Mouse (Mus musculus) hindbrain, embryonic 14.5 days (tissue): Measurements from ENCODE around the gene Frrs1l. TPM values are rescaled to one million over a fixed set of nuclear protein-coding genes. Genes with fewer than 3 reads are reported as not detected.

ENCODE experiments used
- ATAC-seq: fragments of 200-750 bp; cut with Nextera tagmentation; 2 replicates; pipeline ENCODE4 v1.8.0; 2017; ENCODE audit warnings: moderate number of reproducible peaks, mild to moderate bottlenecking, moderate TSS enrichment, moderate library complexity; ENCODE audit not compliant: low FRiP score
- DNase-seq: peaks from one replicate; pipeline ENCODE4 v3.0.0-alpha.2; 2015; ENCODE audit warnings: low spot score
- H3K27ac ChIP-seq: fragments of 300-500 bp; sonication (generic); 2 replicates; pipeline ENCODE4 v1.5.1; 2014; ENCODE audit warnings: mild to moderate bottlenecking, moderate library complexity
- H3K27me3 ChIP-seq: fragments of 300-500 bp; sonication (generic); 2 replicates; pipeline ENCODE4 v1.6.1; 2014; ENCODE audit warnings: mild to moderate bottlenecking, low read length, mixed read lengths; ENCODE audit not compliant: control insufficient read depth, insufficient read depth
- H3K36me3 ChIP-seq: fragments of 300-500 bp; sonication (generic); replicated peaks from 2 replicates; pipeline ENCODE4 v1.6.1; 2014; ENCODE audit not compliant: control insufficient read depth, insufficient read depth
- H3K4me1 ChIP-seq: fragments of 300-500 bp; sonication (generic); replicated peaks from 2 replicates; pipeline ENCODE4 v1.6.1; 2014; ENCODE audit warnings: antibody characterized with exemption, low read length, mixed read lengths; ENCODE audit not compliant: control insufficient read depth, insufficient read depth
- H3K4me2 ChIP-seq: fragments of 300-500 bp; sonication (generic); replicated peaks from 2 replicates; pipeline ENCODE4 v1.6.1; 2014; ENCODE audit warnings: mild to moderate bottlenecking, moderate library complexity
- H3K4me3 ChIP-seq: fragments of 300-500 bp; sonication (generic); replicated peaks from 2 replicates; pipeline ENCODE4 v1.5.1; 2014; ENCODE audit warnings: mild to moderate bottlenecking, low read length
- H3K9ac ChIP-seq: fragments of 300-500 bp; sonication (generic); 2 replicates; pipeline ENCODE4 v1.6.1; 2014
- H3K9me3 ChIP-seq: fragments of 300-500 bp; sonication (generic); 2 replicates; pipeline ENCODE4 v1.6.1; 2016; ENCODE audit warnings: low read length; ENCODE audit not compliant: control insufficient read depth
- WGBS: fragments of 180-500 bp; shearing (Covaris S2); extraction: QIAGEN DNeasy Blood & Tissue Kit; methylation state at CpG from one replicate; pipeline ENCODE4 v1.1.7; 2014; 5-methylcytosine and 5-hydroxymethylcytosine counted together
- polyA plus RNA-seq: library from polyadenylated mRNA; unstranded; fragments of >200 nt; fragmentation: Nextera tagmentation; extraction: Ambion mirVana; gene quantifications from 2 replicates; pipeline ENCODE4 v1.2.1, GENCODE M21; 2014

Frrs1l gene
- polyA plus RNA-seq, 1 experiment from 2014 or later, result 34.2 TPM

DNA sequence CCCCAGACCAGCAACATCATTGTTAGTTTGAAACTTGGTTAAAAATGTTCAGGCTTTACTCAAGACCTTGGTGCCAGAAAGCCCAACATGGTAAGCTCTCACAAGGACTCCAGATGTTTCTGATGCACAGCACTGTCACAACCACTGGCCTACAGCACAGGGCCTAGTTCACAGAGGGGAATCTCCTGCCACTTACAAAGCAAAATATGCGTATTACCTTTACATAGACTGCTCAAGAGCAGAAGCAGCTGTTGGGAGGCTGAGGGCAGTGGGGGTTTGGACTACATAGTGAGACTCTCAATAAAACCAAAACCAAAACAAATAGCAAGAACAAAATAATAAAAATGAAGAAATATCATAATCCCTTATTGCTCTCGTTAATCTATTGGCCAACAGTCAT lies 11.2 kb upstream of the Frrs1l start:
- no peak overlapping the region for H3K4me3 ChIP-seq
- H3K9me3 ChIP-seq, result 0 out of 2 replicates have a peak, but pooled peaks cover 3% of the 10 kb centered on the region
- no peak overlapping the region for H3K9ac ChIP-seq
- no peaks in the 10 kb centered on the region for H3K36me3 ChIP-seq
- WGBS, result 92% methylated on average over 2 of the region's 2 CpGs
- H3K4me2 ChIP-seq, result no peak overlapping the region
- DNase-seq (no peak), ATAC-seq (no peak)
- no peak overlapping the region for H3K27ac ChIP-seq
- no peaks in the 10 kb centered on the region for H3K4me1 ChIP-seq
- H3K27me3 ChIP-seq, result no peaks in the 10 kb centered on the region

DNA sequence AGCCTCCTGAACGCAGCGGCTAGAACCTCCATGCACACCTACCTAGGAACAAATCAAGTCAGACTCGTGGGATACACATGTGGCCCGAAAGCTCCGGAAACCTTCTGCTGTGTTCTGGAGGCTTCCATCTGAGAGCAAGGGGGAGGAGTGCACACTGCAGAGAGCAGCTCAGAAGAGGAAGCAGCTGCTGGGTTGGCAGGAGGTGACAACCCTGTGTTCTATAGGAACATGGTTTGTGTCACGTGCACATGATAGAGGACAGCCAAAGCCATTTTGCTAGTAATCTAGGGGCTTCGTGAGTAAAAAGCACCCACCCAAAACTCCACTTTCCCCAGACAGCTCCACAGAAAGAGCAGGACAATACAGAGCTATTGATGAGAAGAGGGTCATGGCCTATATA lies 3.1 kb upstream of the Frrs1l start:
- no peaks in the 10 kb centered on the region for H3K27me3 ChIP-seq
- H3K36me3 ChIP-seq, result no peaks in the 10 kb centered on the region
- H3K9me3 ChIP-seq, result 0 out of 2 replicates have a peak, but pooled peaks cover 5% of the 10 kb centered on the region
- H3K4me1 ChIP-seq, result 0 out of 2 replicates have a peak, but pooled peaks cover 3% of the 10 kb centered on the region
- H3K27ac ChIP-seq, result no peak overlapping the region
- H3K9ac ChIP-seq, result no peak overlapping the region
- H3K4me2 ChIP-seq, result no peak overlapping the region
- H3K4me3 ChIP-seq, result no peak overlapping the region
- 79% methylated on average over 7 of the region's 7 CpGs for WGBS
- ATAC-seq (no peak), DNase-seq (no peak)

DNA sequence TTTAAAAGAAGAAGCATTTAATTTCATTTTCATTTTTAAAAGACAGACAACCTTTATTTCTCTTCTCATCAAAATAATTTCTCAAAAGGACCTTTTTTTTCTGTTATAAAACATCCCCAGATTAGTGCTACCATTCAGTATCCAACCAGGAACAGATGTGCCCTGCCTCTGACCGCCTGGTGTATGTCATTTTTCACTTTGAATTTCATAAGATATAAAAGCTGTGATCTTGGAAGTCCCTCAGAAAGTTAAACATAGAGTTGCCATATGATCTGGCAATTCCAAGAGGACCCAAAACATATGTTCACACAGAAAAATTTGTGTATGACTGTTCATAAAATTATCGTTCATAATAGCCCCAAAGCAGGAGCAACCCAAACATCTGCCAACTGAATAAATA lies 1.8 kb upstream of the Frrs1l start:
- ATAC-seq (no peak), DNase-seq (no peak)
- Histone ChIP-seq H3K36me3 (no peaks in the 10 kb centered on the region), H3K27me3 (no peaks in the 10 kb centered on the region), H3K4me1 (peaks cover 5% of the 10 kb centered on the region; the same call in 1 of the 2 replicates), H3K4me2 (no peak overlapping the region), H3K4me3 (no peak overlapping the region), H3K9ac (no peak overlapping the region), H3K27ac (no peak overlapping the region), H3K9me3 (0 out of 2 replicates have a peak, but pooled peaks cover 5% of the 10 kb centered on the region)
- WGBS, result 75% methylated on average over 2 of the region's 2 CpGs

DNA sequence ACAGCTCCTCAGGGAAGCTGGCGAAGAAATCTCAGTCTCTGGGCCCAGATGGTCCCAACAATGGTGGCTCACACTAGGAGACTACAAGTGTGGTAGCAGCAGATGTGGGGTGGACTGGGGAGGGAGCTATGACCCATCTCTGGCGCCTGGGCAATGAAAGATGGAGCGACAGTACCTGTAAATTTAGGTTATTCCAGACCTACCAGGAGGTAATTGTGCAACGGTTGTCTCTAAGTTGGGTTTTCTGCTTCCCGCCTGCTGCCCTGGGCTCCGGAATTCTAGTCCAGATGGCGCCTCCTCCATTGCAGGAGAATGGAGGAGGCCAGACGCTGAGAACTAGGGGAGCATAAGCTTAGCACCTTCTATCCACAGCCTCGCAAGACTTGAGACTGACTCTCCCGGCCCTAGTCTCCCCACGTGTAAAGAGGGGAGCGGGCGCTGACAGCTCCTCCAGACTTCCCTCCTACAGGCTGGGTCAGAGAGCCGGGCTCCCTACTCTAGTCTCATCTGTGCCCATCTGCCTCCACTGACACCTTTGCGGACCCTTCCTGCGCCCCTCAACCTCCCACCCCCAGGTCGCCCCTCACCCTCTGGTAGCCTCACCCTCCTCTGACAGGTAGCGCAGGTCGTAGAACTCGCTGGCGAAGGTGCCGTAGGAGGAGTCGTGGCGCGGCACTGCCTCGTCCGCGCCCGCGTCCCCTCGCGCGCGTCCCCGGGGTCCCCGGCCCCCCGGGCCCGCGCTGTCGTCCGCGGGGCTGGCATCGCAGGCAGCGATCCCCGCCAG lies 568 bp downstream of the Frrs1l start:
- H3K4me1 ChIP-seq, result peaks cover 5% of the 10 kb centered on the region; the same call in 1 of the 2 replicates

DNA sequence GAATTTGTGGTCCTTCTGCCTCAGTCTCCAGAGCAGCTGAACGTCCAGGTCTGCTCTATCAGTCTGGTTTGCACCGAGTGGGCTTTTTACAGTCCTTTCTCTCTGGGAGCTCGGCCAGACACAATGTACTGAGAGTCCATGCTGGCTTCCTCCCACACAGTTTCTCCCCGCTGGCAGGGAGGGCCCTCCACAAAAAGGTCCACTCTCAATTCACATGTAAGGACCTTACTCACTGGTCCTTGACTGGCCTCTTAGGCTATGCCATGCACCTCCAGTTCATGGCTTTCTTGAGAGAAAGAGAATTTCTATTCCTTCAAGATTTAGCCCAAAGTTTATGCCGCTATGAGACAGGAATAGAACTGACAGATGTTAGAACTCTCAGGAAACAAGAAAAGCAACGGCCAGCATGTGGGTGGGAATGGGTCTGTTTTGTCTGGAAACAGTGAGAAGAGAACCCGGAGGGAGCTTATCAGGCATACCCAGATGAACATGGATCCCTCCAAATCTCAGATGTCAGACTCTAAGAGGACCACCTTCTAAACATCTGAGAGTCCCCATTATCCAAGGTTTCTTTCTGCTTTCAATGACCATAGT lies 24.5 kb downstream of the Frrs1l start:
- H3K27me3 ChIP-seq, result no peaks in the 10 kb centered on the region
- no peak overlapping the region for H3K27ac ChIP-seq
- H3K36me3 ChIP-seq, result peaks cover 48% of the 10 kb centered on the region
- no peak for DNase-seq
- 79% methylated on average over 7 of the region's 7 CpGs for WGBS
- H3K9me3 ChIP-seq, result no peaks in the 10 kb centered on the region
- H3K9ac ChIP-seq, result no peak overlapping the region
- no peak overlapping the region for H3K4me2 ChIP-seq
- H3K4me3 ChIP-seq, result no peak overlapping the region
- ATAC-seq, result no peak
- H3K4me1 ChIP-seq, result no peaks in the 10 kb centered on the region

More for the DNA sequence above, 568 bp downstream of the Frrs1l start:
- H3K27ac ChIP-seq, result peak overlapping the region; percentile 86
- 2% methylated on average over 37 of the region's 45 CpGs for WGBS
- peak; percentile 59 for DNase-seq
- no peaks in the 10 kb centered on the region for H3K27me3 ChIP-seq
- ATAC-seq, result peak; percentile 80
- peaks cover 3% of the 10 kb centered on the region; the same call in 1 of the 2 replicates for H3K36me3 ChIP-seq
- peak overlapping the region; percentile 77 for H3K9ac ChIP-seq
- H3K9me3 ChIP-seq, result no peaks in the 10 kb centered on the region
- H3K4me2 ChIP-seq, result peak overlapping the region; percentile 85
- H3K4me3 ChIP-seq, result peak overlapping the region; percentile 69

DNA sequence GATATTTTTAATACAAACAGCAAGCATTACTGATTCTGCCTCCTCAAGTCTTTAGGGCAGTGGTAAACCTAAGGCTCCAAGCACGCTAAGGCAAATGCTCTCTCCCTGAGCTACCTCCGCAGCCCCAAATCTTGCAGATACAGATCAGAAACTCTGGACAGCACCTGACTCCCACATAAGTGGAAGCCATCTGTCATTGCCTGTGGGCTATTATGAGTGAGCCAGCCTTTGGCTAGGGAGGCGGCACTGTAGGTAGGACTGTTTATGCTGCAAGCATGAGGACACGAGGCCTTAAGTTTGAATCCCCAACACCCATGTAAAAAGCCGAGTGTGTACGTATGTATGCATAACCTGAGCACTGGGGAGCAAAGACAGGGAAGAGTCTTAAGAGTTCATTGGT lies 26.5 kb downstream of the Frrs1l start:
- H3K4me2 ChIP-seq, result no peak overlapping the region
- H3K36me3 ChIP-seq, result peaks cover 59% of the 10 kb centered on the region
- 91% methylated on average over 6 of the region's 6 CpGs for WGBS
- no peak overlapping the region for H3K4me3 ChIP-seq
- no peaks in the 10 kb centered on the region for H3K27me3 ChIP-seq
- no peak for ATAC-seq
- DNase-seq, result no peak
- H3K27ac ChIP-seq, result no peak overlapping the region
- H3K9me3 ChIP-seq, result no peaks in the 10 kb centered on the region
- H3K4me1 ChIP-seq, result no peaks in the 10 kb centered on the region
- H3K9ac ChIP-seq, result no peak overlapping the region

DNA sequence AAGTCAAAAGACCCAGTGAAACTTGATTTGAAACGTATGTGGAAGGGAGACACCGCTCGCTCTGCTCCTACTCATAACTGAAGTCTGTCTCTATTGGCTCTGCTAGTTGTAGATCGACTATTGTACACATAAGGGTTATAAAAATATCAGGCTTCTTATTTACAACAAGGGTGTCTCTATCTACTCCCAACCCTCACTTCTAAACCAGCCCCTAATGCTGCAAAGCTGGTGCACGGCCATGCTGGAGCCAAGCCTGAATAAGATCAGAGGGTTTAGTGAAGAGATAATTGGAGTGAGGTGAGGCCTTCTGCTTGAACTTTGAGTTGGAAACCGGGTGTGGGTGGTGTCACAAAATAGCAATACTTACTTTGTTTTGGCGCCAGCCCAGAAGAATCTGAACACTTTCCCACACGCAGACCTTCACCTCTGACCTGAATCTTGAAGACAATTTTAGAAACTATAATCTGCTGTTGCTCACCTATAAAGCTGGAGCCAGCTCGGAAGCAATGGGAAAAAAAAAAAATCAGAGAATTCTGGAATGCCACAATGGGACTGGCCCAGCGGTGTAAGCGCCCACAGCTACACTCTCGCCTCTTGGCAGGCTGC lies 28.8 kb downstream of the Frrs1l start:
- Histone ChIP-seq H3K9ac (no peak overlapping the region), H3K4me3 (no peak overlapping the region), H3K4me2 (no peak overlapping the region), H3K27me3 (no peaks in the 10 kb centered on the region), H3K27ac (no peak overlapping the region), H3K36me3 (peaks cover 41% of the 10 kb centered on the region), H3K4me1 (no peaks in the 10 kb centered on the region), H3K9me3 (no peaks in the 10 kb centered on the region)
- no peak for ATAC-seq
- no peak for DNase-seq
- WGBS, result 88% methylated on average over 12 of the region's 12 CpGs

DNA sequence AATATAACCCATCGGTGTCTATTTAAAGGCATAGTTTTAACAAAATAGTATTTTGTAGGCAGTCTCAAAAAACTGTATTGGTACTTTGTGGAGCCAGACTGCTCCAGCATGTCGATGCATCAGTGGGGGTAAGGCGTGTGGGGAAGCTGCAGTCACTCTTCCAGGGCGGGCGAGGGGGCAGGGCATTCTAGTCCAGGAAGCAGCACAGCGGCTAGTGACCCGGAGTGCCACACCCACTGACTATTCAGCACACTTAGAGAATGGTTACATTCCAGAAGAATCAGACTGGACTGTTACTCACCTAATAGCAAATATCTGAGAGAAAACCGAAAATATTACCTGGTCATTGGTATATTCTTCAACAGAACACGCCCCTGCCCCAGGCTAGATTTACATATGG lies 32.7 kb downstream of the Frrs1l start:
- H3K9me3 ChIP-seq, result no peaks in the 10 kb centered on the region
- H3K4me1 ChIP-seq, result no peaks in the 10 kb centered on the region
- no peak overlapping the region for H3K27ac ChIP-seq
- WGBS, result 67% methylated on average over 9 of the region's 9 CpGs
- no peak overlapping the region for H3K4me2 ChIP-seq
- no peak for ATAC-seq
- no peak for DNase-seq
- H3K4me3 ChIP-seq, result no peak overlapping the region
- H3K36me3 ChIP-seq, result peaks cover 26% of the 10 kb centered on the region
- H3K9ac ChIP-seq, result no peak overlapping the region
- H3K27me3 ChIP-seq, result no peaks in the 10 kb centered on the region

DNA sequence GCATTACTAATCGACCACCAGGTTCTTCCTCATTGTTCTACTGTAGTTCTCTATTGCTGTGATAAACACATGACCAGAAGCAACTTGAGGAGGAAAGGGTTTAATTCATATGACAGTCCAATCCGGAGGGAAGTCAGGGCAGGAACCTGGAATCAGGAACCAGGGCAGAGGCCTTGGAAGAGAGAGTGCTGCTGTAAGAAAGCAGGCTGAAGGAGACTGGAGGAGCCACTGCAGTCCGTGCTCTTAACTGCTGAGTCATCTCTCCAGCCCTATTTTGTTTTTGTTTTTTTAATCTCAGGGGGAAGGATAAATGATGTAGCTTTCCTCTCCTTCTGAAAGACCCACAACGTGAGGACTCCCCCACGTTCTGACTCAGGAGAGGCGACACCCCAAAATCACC lies 37.0 kb downstream of the Frrs1l start:
- 63% methylated on average over 6 of the region's 6 CpGs for whole genome bisulfite sequencing

More for the DNA sequence above, 37.0 kb downstream of the Frrs1l start:
- Histone ChIP-seq H3K9ac (no peak overlapping the region), H3K4me2 (no peak overlapping the region), H3K27me3 (no peaks in the 10 kb centered on the region), H3K4me3 (no peak overlapping the region), H3K4me1 (no peaks in the 10 kb centered on the region), H3K9me3 (no peaks in the 10 kb centered on the region), H3K36me3 (no peaks in the 10 kb centered on the region), H3K27ac (no peak overlapping the region)
- DNase-seq (no peak), ATAC-seq (no peak)
